Mouse (Mus musculus): ENCODE measurements around the gene Tshb.

The Tshb gene

GRCm38 (mm10) chr3:102782618-102783017 is at the start of gene Tshb:
TSS of gene Tshb (minus strand) at chr3:102782718.
- no peak for DNase-seq (ENCODE audit: extremely low read depth, low read depth)

- DNase-seq (ENCODE audit: extremely low read depth, low read depth), result peak; percentile 87
Observed at GRCm38 (mm10) chr3:102803937-102804336, 21.4 kb upstream of the Tshb start.

- peak; percentile 17 for DNase-seq (ENCODE audit: extremely low read depth, low read depth)
Observed at GRCm38 (mm10) chr3:102787369-102787768, 4.9 kb upstream of the Tshb start.

- no peak for DNase-seq (ENCODE audit: extremely low read depth, low read depth)
Observed at GRCm38 (mm10) chr3:102773018-102773417, 9.5 kb downstream of the Tshb start.

- DNase-seq (ENCODE audit: extremely low read depth, low read depth), result no peak
Observed at GRCm38 (mm10) chr3:102764850-102765249, 17.7 kb downstream of the Tshb start.

GRCm38 (mm10) chr3:102763713-102764400 is 18.7 kb downstream of the Tshb start:
- no peak for DNase-seq (ENCODE audit: extremely low read depth, low read depth)

GRCm38 (mm10) chr3:102762388-102762787 is 20.1 kb downstream of the Tshb start:
- DNase-seq (ENCODE audit: extremely low read depth, low read depth), result no peak

GRCm38 (mm10) chr3:102760236-102760635 is 22.3 kb downstream of the Tshb start:
- no peak for DNase-seq (ENCODE audit: extremely low read depth, low read depth)

GRCm38 (mm10) chr3:102757019-102757418 is 25.5 kb downstream of the Tshb start:
- DNase-seq (ENCODE audit: extremely low read depth, low read depth), result no peak

GRCm38 (mm10) chr3:102755801-102756200 is 26.7 kb downstream of the Tshb start:
- no peak for DNase-seq (ENCODE audit: extremely low read depth, low read depth)

- DNase-seq (ENCODE audit: extremely low read depth, low read depth), result no peak
Observed at GRCm38 (mm10) chr3:102752457-102752856, 30.1 kb downstream of the Tshb start.

GRCm38 (mm10) chr3:102752053-102752452 is 30.5 kb downstream of the Tshb start:
- DNase-seq (ENCODE audit: extremely low read depth, low read depth), result no peak

GRCm38 (mm10) chr3:102751536-102751935 is 31.0 kb downstream of the Tshb start:
- no peak for DNase-seq (ENCODE audit: extremely low read depth, low read depth)

GRCm38 (mm10) chr3:102751136-102751535 is 31.4 kb downstream of the Tshb start:
- no peak for DNase-seq (ENCODE audit: extremely low read depth, low read depth)

- no peak for DNase-seq (ENCODE audit: extremely low read depth, low read depth)
Observed at GRCm38 (mm10) chr3:102748686-102749085, 33.8 kb downstream of the Tshb start.

GRCm38 (mm10) chr3:102748038-102748437 is 34.5 kb downstream of the Tshb start:
- DNase-seq (ENCODE audit: extremely low read depth, low read depth), result no peak

- no peak for DNase-seq (ENCODE audit: extremely low read depth, low read depth)
Observed at GRCm38 (mm10) chr3:102746174-102746573, 36.3 kb downstream of the Tshb start.

GRCm38 (mm10) chr3:102744657-102745056 is 37.9 kb downstream of the Tshb start:
- DNase-seq (ENCODE audit: extremely low read depth, low read depth), result no peak

GRCm38 (mm10) chr3:102743781-102744471 is 38.6 kb downstream of the Tshb start:
- no peak for DNase-seq (ENCODE audit: extremely low read depth, low read depth)

GRCm38 (mm10) chr3:102743202-102743601 is 39.3 kb downstream of the Tshb start:
- no peak for DNase-seq (ENCODE audit: extremely low read depth, low read depth)

GRCm38 (mm10) chr3:102742725-102743124 is 39.8 kb downstream of the Tshb start:
- DNase-seq (ENCODE audit: extremely low read depth, low read depth), result no peak

- DNase-seq (ENCODE audit: extremely low read depth, low read depth), result no peak
Observed at GRCm38 (mm10) chr3:102738926-102739325, 43.6 kb downstream of the Tshb start.
